Mouse (Mus musculus): ENCODE measurements around the gene Chkb. TPM values are rescaled to one million over a fixed set of nuclear protein-coding genes. Genes with fewer than 3 reads are reported as not detected.

The Chkb gene
- total RNA-seq (2021): 10 to 100 TPM; 35.4 to 39.7 TPM

- intact Hi-C loops (cut with DNase I): loop anchor here (1.0 to 2.0 kb wide), 2 partner anchors 47 to 74 kb away; partner anchors contain the start of genes Arsa, Lmf2 and Ncaph2
Observed at GRCm38 (mm10) chr15:89429352-89430221, at the start of gene Chkb, which contains the start of the genes C730034F03Rik and Gm44502. Gene Chkb, minus strand, starts transcription at chr15:89429908. Gene C730034F03Rik, plus strand, starts transcription at chr15:89429589. Gene Gm44502, minus strand, starts transcription at chr15:89429696.

GRCm38 (mm10) chr15:89478622-89479021 lies 48.9 kb upstream of the Chkb start:
- no peak for DNase-seq (ENCODE audit: low spot score in 2 of 2)
- intact Hi-C loops (cut with DNase I): no loop called here

More at GRCm38 (mm10) chr15:89429352-89430221, at the start of gene Chkb, which contains the start of the genes C730034F03Rik and Gm44502:
- DNase-seq (ENCODE audit: low spot score in 2 of 2): peak; percentile 96 to 99

- intact Hi-C loops (cut with DNase I): loop anchor here (2.0 kb wide), 1 partner anchor 49 kb away; the partner anchor contains the start of genes C730034F03Rik, Chkb and Gm44502
- no peak for DNase-seq (ENCODE audit: low spot score in 2 of 2)
Observed at GRCm38 (mm10) chr15:89477806-89478205, 48.1 kb upstream of the Chkb start.

GRCm38 (mm10) chr15:89477091-89477491 lies 47.4 kb upstream of the Chkb start, which contains the start of gene Arsa:
Gene Arsa, minus strand, starts transcription at chr15:89477425.
- intact Hi-C loops (cut with DNase I): loop anchor here (2.0 kb wide), 1 partner anchor 48 kb away; the partner anchor contains the start of genes C730034F03Rik, Chkb and Gm44502
- no peak for DNase-seq (ENCODE audit: low spot score in 2 of 2)

- intact Hi-C loops (cut with DNase I): loop anchor here (1.0 to 2.0 kb wide), 2 partner anchors 22 to 48 kb away; partner anchors contain the start of genes C730034F03Rik, Chkb and Gm44502
- DNase-seq (ENCODE audit: low spot score in 2 of 2): no peak
Observed at GRCm38 (mm10) chr15:89476475-89476815, 46.7 kb upstream of the Chkb start.

GRCm38 (mm10) chr15:89475611-89476474 lies 46.1 kb upstream of the Chkb start:
- intact Hi-C loops (cut with DNase I): loop anchor here (1.0 to 2.0 kb wide), 2 partner anchors 22 to 47 kb away; partner anchors contain the start of genes C730034F03Rik, Chkb and Gm44502
- peak; percentile 92 to 97 for DNase-seq (ENCODE audit: low spot score in 2 of 2)

GRCm38 (mm10) chr15:89475293-89475600 lies 45.5 kb upstream of the Chkb start:
- intact Hi-C loops (cut with DNase I): no loop called here
- no peak for DNase-seq (ENCODE audit: low spot score in 2 of 2)

GRCm38 (mm10) chr15:89474596-89475292 lies 45.0 kb upstream of the Chkb start:
- intact Hi-C loops (cut with DNase I): no loop called here

GRCm38 (mm10) chr15:89473921-89474320 lies 44.2 kb upstream of the Chkb start:
- intact Hi-C loops (cut with DNase I): no loop called here
- no peak for DNase-seq (ENCODE audit: low spot score in 2 of 2)

More at GRCm38 (mm10) chr15:89474596-89475292, 45.0 kb upstream of the Chkb start:
- DNase-seq (ENCODE audit: low spot score in 2 of 2): no peak

GRCm38 (mm10) chr15:89473370-89473769 lies 43.7 kb upstream of the Chkb start:
- no peak for DNase-seq (ENCODE audit: low spot score in 2 of 2)
- intact Hi-C loops (cut with DNase I): no loop called here

GRCm38 (mm10) chr15:89471476-89471875 lies 41.8 kb upstream of the Chkb start:
- intact Hi-C loops (cut with DNase I): no loop called here
- DNase-seq (ENCODE audit: low spot score in 2 of 2): no peak

GRCm38 (mm10) chr15:89468577-89468976 lies 38.9 kb upstream of the Chkb start:
- intact Hi-C loops (cut with DNase I): loop anchor here (5.0 kb wide), 1 partner anchor 91 kb away; the partner anchor contains the start of genes Odf3b and Tymp
- DNase-seq (ENCODE audit: low spot score in 2 of 2): peak in 1 of 2 experiments; percentile 46

GRCm38 (mm10) chr15:89465052-89465451 lies 35.3 kb upstream of the Chkb start:
- DNase-seq (ENCODE audit: low spot score in 2 of 2): no peak
- intact Hi-C loops (cut with DNase I): loop anchor here (5.0 kb wide), 1 partner anchor 88 kb away; the partner anchor contains the start of genes Odf3b and Tymp

GRCm38 (mm10) chr15:89463334-89464235 lies 33.9 kb upstream of the Chkb start:
- intact Hi-C loops (cut with DNase I): no loop called here

GRCm38 (mm10) chr15:89462176-89462575 lies 32.5 kb upstream of the Chkb start:
- intact Hi-C loops (cut with DNase I): no loop called here
- DNase-seq (ENCODE audit: low spot score in 2 of 2): no peak

More at GRCm38 (mm10) chr15:89463334-89464235, 33.9 kb upstream of the Chkb start:
- no peak for DNase-seq (ENCODE audit: low spot score in 2 of 2)

GRCm38 (mm10) chr15:89461321-89461720 lies 31.6 kb upstream of the Chkb start:
- intact Hi-C loops (cut with DNase I): no loop called here
- DNase-seq (ENCODE audit: low spot score in 2 of 2): no peak

- intact Hi-C loops (cut with DNase I): no loop called here
- DNase-seq (ENCODE audit: low spot score in 2 of 2): no peak
Observed at GRCm38 (mm10) chr15:89460298-89460697, 30.6 kb upstream of the Chkb start.

GRCm38 (mm10) chr15:89459821-89460220 lies 30.1 kb upstream of the Chkb start:
- DNase-seq (ENCODE audit: low spot score in 2 of 2): no peak
- intact Hi-C loops (cut with DNase I): no loop called here
